Mouse (Mus musculus) midbrain, embryonic 15.5 days (tissue): ENCODE data around the gene Evi2a. TPM values are rescaled to one million over a fixed set of nuclear protein-coding genes. Genes with fewer than 3 reads are reported as not detected.

Source experiments
- ATAC-seq: fragments of 200-750 bp; cut with Nextera tagmentation; replicated peaks from 2 replicates; pipeline ENCODE4 v1.8.0; 2017; ENCODE audit warnings: moderate TSS enrichment
- H3K27ac ChIP-seq: fragments of 300-500 bp; sonication (generic); 2 replicates; pipeline ENCODE4 v1.5.1; 2015; ENCODE audit warnings: mild to moderate bottlenecking, inconsistent platforms
- H3K27me3 ChIP-seq: fragments of 300-500 bp; sonication (generic); replicated peaks from 2 replicates; pipeline ENCODE4 v1.6.1; 2015; ENCODE audit warnings: inconsistent platforms
- H3K36me3 ChIP-seq: fragments of 300-500 bp; sonication (generic); replicated peaks from 2 replicates; pipeline ENCODE4 v1.6.1; 2015; ENCODE audit warnings: inconsistent platforms
- H3K4me1 ChIP-seq: fragments of 300-500 bp; sonication (generic); 2 replicates; pipeline ENCODE4 v1.6.1; 2015; ENCODE audit warnings: inconsistent platforms
- H3K4me2 ChIP-seq: fragments of 300-500 bp; sonication (generic); 2 replicates; pipeline ENCODE4 v1.6.1; 2015; ENCODE audit warnings: inconsistent platforms, mild to moderate bottlenecking, moderate library complexity
- H3K4me3 ChIP-seq: fragments of 300-500 bp; sonication (generic); 2 replicates; pipeline ENCODE4 v1.5.1; 2015; ENCODE audit warnings: mild to moderate bottlenecking, inconsistent platforms
- H3K9ac ChIP-seq: fragments of 300-500 bp; sonication (generic); 2 replicates; pipeline ENCODE4 v1.6.1; 2015; ENCODE audit warnings: mild to moderate bottlenecking, inconsistent platforms
- H3K9me3 ChIP-seq: fragments of 300-500 bp; sonication (generic); 2 replicates; pipeline ENCODE4 v1.6.1; 2016; ENCODE audit warnings: inconsistent platforms
- WGBS: fragments of 180-500 bp; shearing (Covaris S2); methylation state at CpG from one replicate; pipeline ENCODE4 v1.1.7; 2015; ENCODE audit warnings: mixed read lengths; 5-methylcytosine and 5-hydroxymethylcytosine counted together
- polyA plus RNA-seq: library from polyadenylated mRNA; unstranded; fragments of >200 nt; fragmentation: Nextera tagmentation; extraction: Ambion mirVana; gene quantifications from 2 replicates; pipeline ENCODE4 v1.2.1, GENCODE M21; 2015

The Evi2a gene
- polyA plus RNA-seq, 1 experiment from 2014 or later = 3.3 TPM

GRCm38 (mm10) chr11:79533950-79534690 lies 3.7 kb upstream of the Evi2a start:
- Histone ChIP-seq H3K9ac (no peak overlapping the region), H3K4me1 (no peaks in the 10 kb centered on the region), H3K36me3 (peaks cover 7% of the 10 kb centered on the region; the same call in 1 of the 2 replicates), H3K4me3 (no peak overlapping the region), H3K9me3 (no peaks in the 10 kb centered on the region), H3K27ac (no peak overlapping the region), H3K4me2 (no peak overlapping the region), H3K27me3 (no peaks in the 10 kb centered on the region)
- ATAC-seq = no peak
- 75% methylated on average over 8 of the region's 8 CpGs for WGBS

- Histone ChIP-seq H3K4me3 (no peak overlapping the region), H3K27me3 (no peaks in the 10 kb centered on the region), H3K4me2 (no peak overlapping the region), H3K9me3 (no peaks in the 10 kb centered on the region), H3K4me1 (no peaks in the 10 kb centered on the region), H3K36me3 (peaks cover 7% of the 10 kb centered on the region; the same call in 1 of the 2 replicates), H3K9ac (no peak overlapping the region), H3K27ac (no peak overlapping the region)
- ATAC-seq = no peak
- WGBS = 85% methylated on average over 6 of the region's 6 CpGs
Observed at GRCm38 (mm10) chr11:79533311-79533710, 2.9 kb upstream of the Evi2a start.

- no peak for ATAC-seq
- H3K4me1 ChIP-seq = no peaks in the 10 kb centered on the region
- H3K4me2 ChIP-seq = no peak overlapping the region
- 95% methylated on average over 4 of the region's 4 CpGs for WGBS
- no peaks in the 10 kb centered on the region for H3K36me3 ChIP-seq
- no peaks in the 10 kb centered on the region for H3K27me3 ChIP-seq
- no peak overlapping the region for H3K27ac ChIP-seq
- no peaks in the 10 kb centered on the region for H3K9me3 ChIP-seq
- no peak overlapping the region for H3K4me3 ChIP-seq
- no peak overlapping the region for H3K9ac ChIP-seq
Observed at GRCm38 (mm10) chr11:79531485-79531884, 1.1 kb upstream of the Evi2a start.

- no peaks in the 10 kb centered on the region for H3K4me1 ChIP-seq
- H3K4me2 ChIP-seq = no peak overlapping the region
- 77% methylated on average over 11 of the region's 11 CpGs for WGBS
- ATAC-seq = no peak
- H3K9ac ChIP-seq = no peak overlapping the region
- no peak overlapping the region for H3K4me3 ChIP-seq
- H3K36me3 ChIP-seq = no peaks in the 10 kb centered on the region
- H3K27ac ChIP-seq = no peak overlapping the region
- no peaks in the 10 kb centered on the region for H3K27me3 ChIP-seq
- no peaks in the 10 kb centered on the region for H3K9me3 ChIP-seq
Observed at GRCm38 (mm10) chr11:79530774-79531173, 365 bp upstream of the Evi2a start.

- ATAC-seq = no peak
- Histone ChIP-seq H3K27me3 (no peaks in the 10 kb centered on the region), H3K4me2 (no peak overlapping the region), H3K4me1 (no peaks in the 10 kb centered on the region), H3K36me3 (no peaks in the 10 kb centered on the region), H3K4me3 (no peak overlapping the region), H3K27ac (no peak overlapping the region), H3K9ac (no peak overlapping the region), H3K9me3 (no peaks in the 10 kb centered on the region)
- 88% methylated on average over 2 of the region's 2 CpGs for WGBS
Observed at GRCm38 (mm10) chr11:79529736-79530135, 673 bp downstream of the Evi2a start.

GRCm38 (mm10) chr11:79529226-79529625 lies 1.2 kb downstream of the Evi2a start:
- Histone ChIP-seq H3K36me3 (no peaks in the 10 kb centered on the region), H3K9ac (no peak overlapping the region), H3K4me2 (no peak overlapping the region), H3K27ac (no peak overlapping the region), H3K4me1 (no peaks in the 10 kb centered on the region), H3K27me3 (no peaks in the 10 kb centered on the region), H3K4me3 (no peak overlapping the region), H3K9me3 (no peaks in the 10 kb centered on the region)
- WGBS = 96% methylated on average over 6 of the region's 6 CpGs
- no peak for ATAC-seq

- no peaks in the 10 kb centered on the region for H3K9me3 ChIP-seq
- H3K27me3 ChIP-seq = no peaks in the 10 kb centered on the region
- H3K4me2 ChIP-seq = no peak overlapping the region
- no peak overlapping the region for H3K4me3 ChIP-seq
- no peak overlapping the region for H3K9ac ChIP-seq
- no peaks in the 10 kb centered on the region for H3K36me3 ChIP-seq
- no peak overlapping the region for H3K27ac ChIP-seq
- H3K4me1 ChIP-seq = no peaks in the 10 kb centered on the region
- no peak for ATAC-seq
- 95% methylated on average over 3 of the region's 3 CpGs for WGBS
Observed at GRCm38 (mm10) chr11:79528601-79529000, 1.8 kb downstream of the Evi2a start.

GRCm38 (mm10) chr11:79527739-79528384 lies 2.5 kb downstream of the Evi2a start:
- H3K27ac ChIP-seq = no peak overlapping the region
- no peak overlapping the region for H3K9ac ChIP-seq
- no peak for ATAC-seq
- WGBS = 89% methylated on average over 5 of the region's 5 CpGs
- H3K36me3 ChIP-seq = no peaks in the 10 kb centered on the region
- H3K4me2 ChIP-seq = no peak overlapping the region
- H3K4me3 ChIP-seq = no peak overlapping the region
- no peaks in the 10 kb centered on the region for H3K4me1 ChIP-seq
- no peaks in the 10 kb centered on the region for H3K27me3 ChIP-seq
- H3K9me3 ChIP-seq = no peaks in the 10 kb centered on the region

GRCm38 (mm10) chr11:79527015-79527738 lies 3.2 kb downstream of the Evi2a start:
- Histone ChIP-seq H3K36me3 (no peaks in the 10 kb centered on the region), H3K4me1 (no peaks in the 10 kb centered on the region), H3K27me3 (no peaks in the 10 kb centered on the region), H3K9me3 (no peaks in the 10 kb centered on the region), H3K27ac (no peak overlapping the region), H3K9ac (no peak overlapping the region), H3K4me2 (no peak overlapping the region), H3K4me3 (no peak overlapping the region)
- WGBS = 86% methylated on average over 15 of the region's 15 CpGs
- ATAC-seq = no peak

- Histone ChIP-seq H3K9me3 (no peaks in the 10 kb centered on the region), H3K27ac (no peak overlapping the region), H3K27me3 (no peaks in the 10 kb centered on the region), H3K4me1 (no peaks in the 10 kb centered on the region), H3K4me3 (no peak overlapping the region), H3K36me3 (no peaks in the 10 kb centered on the region), H3K4me2 (no peak overlapping the region), H3K9ac (no peak overlapping the region)
- no peak for ATAC-seq
- WGBS = 93% methylated on average over 3 of the region's 3 CpGs
Observed at GRCm38 (mm10) chr11:79526549-79526948, 3.9 kb downstream of the Evi2a start.

GRCm38 (mm10) chr11:79524310-79524575 lies 6.2 kb downstream of the Evi2a start:
- no peaks in the 10 kb centered on the region for H3K9me3 ChIP-seq
- no peaks in the 10 kb centered on the region for H3K4me1 ChIP-seq
- no peak overlapping the region for H3K9ac ChIP-seq
- H3K27me3 ChIP-seq = no peaks in the 10 kb centered on the region
- ATAC-seq = no peak
- no peak overlapping the region for H3K4me2 ChIP-seq
- H3K36me3 ChIP-seq = no peaks in the 10 kb centered on the region
- WGBS = 92% methylated on average over 1 of the region's 1 CpGs
- no peak overlapping the region for H3K4me3 ChIP-seq
- H3K27ac ChIP-seq = no peak overlapping the region

GRCm38 (mm10) chr11:79523560-79524309 lies 6.7 kb downstream of the Evi2a start, which contains the start of gene Evi2b:
Gene Evi2b, minus strand, starts transcription at chr11:79523762.
- H3K4me2 ChIP-seq = no peak within 1 kb of the TSS
- ATAC-seq = no peak
- no peak within 1 kb of the TSS for H3K9ac ChIP-seq
- no peaks in the 10 kb centered on the region for H3K36me3 ChIP-seq
- no peak within 1 kb of the TSS for H3K27ac ChIP-seq
- H3K9me3 ChIP-seq = no peaks in the 10 kb centered on the region
- H3K27me3 ChIP-seq = no peaks in the 10 kb centered on the region
- WGBS = 90% methylated on average over 10 of the region's 10 CpGs
- no peak within 1 kb of the TSS for H3K4me3 ChIP-seq
- no peaks in the 10 kb centered on the region for H3K4me1 ChIP-seq
